Mouse (Mus musculus) T-cell, adult 2 months (primary cell): ENCODE measurements around the gene Olfr473.
"Not testable (repeated sequence)": the region's sequence is repeated elsewhere in the genome, so short reads cannot be mapped to it uniquely, and the experiment has no call there.

Source experiments
- DNase-seq: peaks from one replicate; pipeline ENCODE4 v3.0.0; 2022; ENCODE audit warnings: low spot score

The Olfr473 gene

GRCm38 (mm10) chr7:107930146-107930545 is at the start of gene Olfr473:
Gene Olfr473 (plus strand): TSS chr7:107930446.
- no peak for DNase-seq

DNA sequence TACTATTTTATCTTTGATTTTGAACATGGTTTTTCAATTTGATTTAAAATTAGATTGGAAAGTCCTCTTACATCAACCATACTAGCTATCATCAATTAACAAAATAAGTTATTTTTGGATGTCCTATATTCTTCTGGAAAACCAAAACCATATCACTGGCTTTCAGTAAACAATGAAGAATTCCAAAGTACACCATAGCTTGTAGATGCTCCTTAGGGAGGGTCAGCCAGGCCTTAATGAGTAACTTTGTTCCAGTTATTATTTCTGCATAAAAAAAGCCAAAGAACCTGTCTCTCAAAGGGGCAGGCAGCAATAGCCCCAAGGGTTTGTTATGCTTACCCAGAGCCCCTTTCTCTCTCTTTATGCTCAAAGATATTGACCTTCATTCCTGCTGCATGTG is 32.6 kb upstream of the Olfr473 start, which contains the start of gene Olfr472:
Gene Olfr472 (plus strand): TSS at position 301 of the 400 bp plus-strand sequence.
- no peak for DNase-seq

- DNase-seq, result not testable (repeated sequence)
These were observed 22.3 kb downstream of the Olfr473 start for GRCm38 (mm10) chr7:107952539-107952938.

GRCm38 (mm10) chr7:107954343-107954742 is 24.1 kb downstream of the Olfr473 start, which contains the start of gene Olfr474:
Gene Olfr474 (plus strand): TSS chr7:107954643.
- no peak for DNase-seq

DNA sequence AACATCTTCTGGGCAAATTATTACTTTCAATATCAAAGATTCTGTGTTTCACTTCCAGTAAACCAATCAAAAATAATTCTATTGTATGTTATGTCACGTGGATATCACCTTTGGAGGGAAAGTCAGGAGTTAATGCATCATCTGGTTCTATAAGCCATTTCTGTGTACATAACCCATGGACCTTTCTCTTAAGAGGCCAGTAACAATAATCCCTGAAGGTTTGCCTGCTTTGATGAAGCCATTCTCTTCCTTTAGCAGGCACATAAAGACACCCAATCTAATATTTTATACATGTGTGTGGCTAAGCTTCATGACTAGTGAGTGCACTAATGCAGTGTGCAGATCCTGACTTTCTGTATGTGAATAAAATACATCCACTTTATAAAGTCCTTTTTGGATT is 34.3 kb downstream of the Olfr473 start, which contains the start of gene Olfr476:
Gene Olfr476 (plus strand): TSS at position 301 of the 400 bp plus-strand sequence.
- DNase-seq, result no peak
